8 mouse cellular contexts compared by ENCODE assay signal in genomic region chr17:80373726-80374096, GRCm38 (mm10). TPM values are rescaled to one million over a fixed set of nuclear protein-coding genes. Genes with fewer than 3 reads are reported as not detected.
DNase-seq lines count a peak whose midpoint lies in the region; ATAC-seq lines count a peak whose summit lies in the region.

No protein-coding gene starts in this region.

- no peaks in the 10 kb centered on the region for H3K36me3 ChIP-seq in forebrain, embryonic 15.5 days
- no peaks in the 10 kb centered on the region for H3K36me3 ChIP-seq in liver, embryonic 15.5 days (replicated peaks)

- H3K4me1 ChIP-seq in forebrain, embryonic 15.5 days = peaks cover 10% of the 10 kb centered on the region
- peaks cover 15% of the 10 kb centered on the region for H3K4me1 ChIP-seq in liver, embryonic 15.5 days (replicated peaks)

- H3K9ac ChIP-seq in forebrain, embryonic 15.5 days (replicated peaks) = peak overlapping the region; percentile 77
- H3K9ac ChIP-seq in liver, embryonic 15.5 days = peak overlapping the region; percentile 43

- H3K4me2 ChIP-seq in forebrain, embryonic 15.5 days (replicated peaks) = peak overlapping the region; percentile 86
- peak overlapping the region; percentile 80 for H3K4me2 ChIP-seq in liver, embryonic 15.5 days

- DNase-seq in gastrocnemius, postnatal 14 days = peak; percentile 36
- no peak for DNase-seq in gastrocnemius, adult 8-10 months (ENCODE audit: low spot score in 2 of 2)
- no peak for DNase-seq in adrenal gland, postnatal 10 days
- no peak for DNase-seq in frontal cortex, postnatal 36 days (ENCODE audit: low spot score in 2 of 2)
- DNase-seq in right cerebral cortex, postnatal 14 days = no peak

- no peaks in the 10 kb centered on the region for H3K27me3 ChIP-seq in forebrain, embryonic 15.5 days
- H3K27me3 ChIP-seq in liver, embryonic 15.5 days = peaks cover 41% of the 10 kb centered on the region

- peak; percentile 66 for ATAC-seq in CD4-positive, CD25-positive, alpha-beta regulatory T cell, adult 4 months
- peak; percentile 85 for ATAC-seq in forebrain, embryonic 15.5 days (replicated peaks)
- peak; percentile 33; the same call in 1 of the 2 replicates for ATAC-seq in liver, embryonic 15.5 days (ENCODE audit: insufficient read depth)

- WGBS in forebrain, embryonic 15.5 days = 19% methylated on average over 29 of the region's 29 CpGs
- 19% methylated on average over 29 of the region's 29 CpGs for WGBS in liver, embryonic 15.5 days (ENCODE audit: insufficient replicate concordance)

- intact Hi-C loops in gastrocnemius, postnatal 14 days (cut with DNase I; ENCODE audit: low total_unique reads) = no loop called here

- H3K9me3 ChIP-seq in forebrain, embryonic 15.5 days = no peaks in the 10 kb centered on the region
- no peaks in the 10 kb centered on the region for H3K9me3 ChIP-seq in liver, embryonic 15.5 days (replicated peaks)

- H3K4me3 ChIP-seq in forebrain, embryonic 15.5 days = peak overlapping the region; percentile 53
- H3K4me3 ChIP-seq in liver, embryonic 15.5 days (replicated peaks) = peak overlapping the region; percentile 52

- peak overlapping the region; percentile 82 for H3K27ac ChIP-seq in forebrain, embryonic 15.5 days (replicated peaks)
- no peak overlapping the region for H3K27ac ChIP-seq in liver, embryonic 15.5 days (replicated peaks)

RNA-seq across cellular contexts. Expression of gene Gm10190, which starts 0.4 kb away (rescaled TPM):
- total RNA-seq in gastrocnemius, postnatal 14 days (2021) = not detected
- total RNA-seq in gastrocnemius, adult 8-10 months (2022) = not detected
- polyA plus RNA-seq in CD4-positive, CD25-positive, alpha-beta regulatory T cell, adult 4 months (2017; shearing (Covaris generic)) = not detected
- 2.3 and 2.8 TPM in 2 replicates for polyA plus RNA-seq in forebrain, embryonic 15.5 days (2015; fragmentation: Nextera tagmentation; extraction: Ambion mirVana)
- polyA plus RNA-seq in liver, embryonic 15.5 days (2015; fragmentation: Nextera tagmentation; extraction: Ambion mirVana) = not detected in 2 replicates
- 1 to 10 TPM; 2.0 to 2.2 TPM for total RNA-seq in adrenal gland, postnatal 10 days (2021)

Comparison
In these comparisons a context has a peak if more than half of its experiments do, and no peak if none do; other contexts are left out.
1. ATAC-seq: peak in every context shown above with its lines; median percentile 85 in forebrain, embryonic 15.5 days; 66 in CD4-positive, CD25-positive, alpha-beta regulatory T cell, adult 4 months; 33 in liver, embryonic 15.5 days.